Mouse (Mus musculus) adrenal gland, postnatal 36 days (tissue): ENCODE measurements around the gene Errfi1. TPM values are rescaled to one million over a fixed set of nuclear protein-coding genes. Genes with fewer than 3 reads are reported as not detected.
"Not testable (repeated sequence)": the region's sequence is repeated elsewhere in the genome, so short reads cannot be mapped to it uniquely, and the experiment has no call there.

Experiments
- DNase-seq, 2 experiments: peaks; one replicate each; pipeline ENCODE4 v3.0.0; 2021; ENCODE audit warnings: mixed read lengths in 1 of 2
- total RNA-seq, 2 experiments: library from RNA; stranded (reverse); gene quantifications; 2 replicates each; pipeline ENCODE4 v1.2.3; 2021

Errfi1 gene
- total RNA-seq, 2 experiments from 2014 or later, result 42.6 to 82.9 TPM

DNA sequence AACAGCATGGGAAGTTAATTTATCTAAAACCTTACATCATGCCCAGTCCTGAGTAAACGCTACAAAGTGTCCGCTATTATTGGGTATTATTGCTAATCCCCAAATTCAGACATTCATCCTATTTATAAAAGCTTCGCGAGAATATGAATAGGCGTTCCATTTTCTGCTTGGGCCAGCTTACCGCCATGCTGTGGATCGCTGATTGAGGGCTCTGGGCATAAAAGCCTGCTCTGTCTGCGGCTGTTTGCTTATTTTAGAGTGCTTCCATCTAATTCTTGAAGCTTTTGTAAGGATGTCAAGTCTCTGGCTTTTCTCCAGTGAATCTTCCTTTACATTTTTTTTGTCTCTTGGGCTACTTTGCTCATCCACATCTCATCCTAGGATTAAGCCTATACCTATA is 7.4 kb upstream of the Errfi1 start:
- no peak for DNase-seq

DNA sequence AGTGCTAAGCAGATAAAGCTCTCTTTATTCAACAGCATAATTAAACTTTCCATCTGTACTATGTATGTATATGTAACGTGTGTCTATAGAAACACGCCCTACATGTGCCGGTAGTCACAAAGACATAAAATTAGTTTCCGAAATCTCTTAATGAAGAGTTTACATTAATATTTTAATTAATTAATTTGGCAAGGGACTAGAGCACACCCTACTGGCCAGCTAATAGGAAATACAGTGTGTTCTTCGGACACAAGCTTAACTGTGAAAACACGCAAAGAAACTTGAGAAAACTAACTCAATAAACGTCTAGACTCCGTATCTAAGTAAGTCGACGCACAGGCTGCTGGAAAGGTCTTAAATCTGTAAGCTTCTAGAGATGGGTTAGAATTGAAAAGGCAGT is 3.8 kb upstream of the Errfi1 start:
- no peak for DNase-seq

GRCm38 (mm10) chr4:150850893-150851292 is 2.8 kb upstream of the Errfi1 start:
- DNase-seq, result no peak

DNA sequence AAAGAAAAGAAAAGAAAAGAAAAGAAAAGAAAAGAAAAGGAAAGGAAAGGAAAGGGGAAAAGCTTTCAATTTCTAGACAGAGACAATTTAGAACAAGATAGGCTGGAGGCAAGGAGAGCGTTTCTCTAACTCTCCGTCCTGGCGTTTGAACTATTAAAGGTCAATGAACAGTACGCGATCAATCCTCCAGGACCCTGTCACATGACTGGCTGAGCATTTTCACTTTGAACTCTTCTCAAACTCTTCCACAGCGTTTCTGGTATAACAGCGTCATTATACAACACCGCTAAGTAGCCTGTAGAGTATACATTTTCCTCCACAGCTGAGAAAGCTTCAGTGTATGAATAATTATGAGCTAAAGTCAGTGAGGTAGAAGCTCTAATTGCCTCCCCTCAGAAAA is 1.7 kb upstream of the Errfi1 start:
- DNase-seq, result no peak

- no peak for DNase-seq
Measured at GRCm38 (mm10) chr4:150852479-150852878, 1.2 kb upstream of the Errfi1 start.

DNA sequence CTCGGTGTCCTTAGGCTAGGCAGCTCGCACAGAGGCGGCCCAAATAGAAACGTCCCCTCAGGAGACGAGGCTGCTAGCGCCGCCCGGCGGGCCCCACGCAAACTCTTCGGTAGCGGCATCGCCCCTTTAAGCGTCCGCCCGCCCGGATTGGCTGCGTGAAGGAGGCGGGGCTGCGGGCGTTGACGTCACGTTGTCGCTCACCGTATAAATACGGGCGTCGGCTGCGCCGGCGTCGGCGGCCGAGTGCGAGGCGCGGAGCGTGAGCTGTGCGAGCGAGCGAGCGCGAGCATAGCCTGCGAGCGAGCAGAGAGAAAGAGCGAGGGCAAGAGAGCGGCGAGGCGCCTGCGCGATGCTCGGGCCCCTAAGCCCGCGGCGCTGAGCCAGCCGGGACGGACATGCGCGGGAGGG is 1.1 kb downstream of the Errfi1 start:
- peak; percentile 96 for DNase-seq

DNA sequence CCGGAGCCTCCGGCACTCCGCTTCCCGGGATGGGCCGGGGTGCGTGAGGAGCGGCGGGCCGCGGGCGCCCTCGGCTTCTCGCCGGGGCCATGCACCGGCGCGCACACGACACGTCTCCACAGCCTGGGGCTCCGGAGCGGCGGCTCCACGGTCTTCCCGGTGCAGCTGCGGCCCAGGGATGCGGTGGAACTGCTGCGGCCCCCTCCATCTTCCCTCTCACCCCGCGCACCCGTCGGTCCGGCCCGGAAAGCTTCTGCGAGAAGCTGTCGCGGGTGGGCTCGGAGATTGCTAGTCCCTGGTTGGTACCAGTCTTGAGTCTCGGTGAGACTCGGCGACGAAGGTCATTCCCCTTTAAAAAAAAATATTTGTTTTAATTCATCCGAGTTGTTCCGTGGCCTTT is 1.6 kb downstream of the Errfi1 start:
- peak; percentile 32 to 49 for DNase-seq

DNA sequence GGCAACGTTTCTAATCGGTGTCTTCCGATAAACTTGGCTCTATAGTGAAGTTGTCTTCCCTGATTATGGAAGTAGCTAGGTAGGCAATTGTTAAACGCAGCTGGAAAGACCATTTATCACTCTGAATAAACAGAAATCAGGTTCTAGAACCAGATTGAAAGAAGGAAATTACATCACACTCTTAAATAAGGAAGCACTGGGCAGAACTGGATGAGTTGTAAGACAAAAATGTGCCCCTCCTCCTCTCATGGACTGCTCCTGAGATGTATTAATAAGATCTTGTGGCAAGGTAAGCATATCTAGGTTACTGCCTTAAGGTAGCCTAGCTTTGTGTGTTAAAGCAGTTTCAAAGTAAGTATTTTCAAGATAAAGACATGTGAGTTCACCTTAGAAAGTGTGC is 6.8 kb downstream of the Errfi1 start:
- no peak for DNase-seq

GRCm38 (mm10) chr4:150861161-150861560 is 7.4 kb downstream of the Errfi1 start:
- DNase-seq, result no peak

- no peak for DNase-seq
Measured at GRCm38 (mm10) chr4:150862626-150863375, 9.1 kb downstream of the Errfi1 start.

- no peak for DNase-seq
Measured at GRCm38 (mm10) chr4:150865371-150865770, 11.7 kb downstream of the Errfi1 start.

DNA sequence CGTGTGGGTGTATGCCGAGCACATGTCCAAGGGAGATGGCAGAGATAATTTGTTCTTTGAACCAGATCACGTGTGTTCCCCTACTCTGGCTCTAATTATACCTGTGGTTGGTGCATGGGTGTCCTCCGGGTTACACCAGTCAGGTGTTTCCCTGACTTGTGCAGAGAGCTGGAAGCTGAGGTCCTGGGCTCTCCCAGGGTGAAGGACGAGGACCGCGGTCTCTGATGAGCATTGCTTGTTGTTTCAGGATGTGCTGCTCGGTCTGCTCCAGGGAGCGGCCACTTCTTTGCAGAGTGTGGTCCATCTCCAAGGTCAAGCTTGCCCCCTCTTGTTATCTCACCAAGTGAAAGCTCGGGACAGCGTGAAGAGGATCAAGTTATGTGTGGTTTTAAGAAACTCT is 12.3 kb downstream of the Errfi1 start:
- DNase-seq, result no peak

- no peak for DNase-seq
Measured at GRCm38 (mm10) chr4:150866494-150866893, 12.8 kb downstream of the Errfi1 start.

- DNase-seq, result no peak
Measured at GRCm38 (mm10) chr4:150868161-150868560, 14.4 kb downstream of the Errfi1 start.

GRCm38 (mm10) chr4:150868859-150869258 is 15.1 kb downstream of the Errfi1 start:
- no peak for DNase-seq

- DNase-seq, result peak; percentile 76 to 86
Measured at GRCm38 (mm10) chr4:150869276-150870197, 15.8 kb downstream of the Errfi1 start.

GRCm38 (mm10) chr4:150870963-150871391 is 17.3 kb downstream of the Errfi1 start:
- peak in 1 of 2 experiments; percentile 16 for DNase-seq

DNA sequence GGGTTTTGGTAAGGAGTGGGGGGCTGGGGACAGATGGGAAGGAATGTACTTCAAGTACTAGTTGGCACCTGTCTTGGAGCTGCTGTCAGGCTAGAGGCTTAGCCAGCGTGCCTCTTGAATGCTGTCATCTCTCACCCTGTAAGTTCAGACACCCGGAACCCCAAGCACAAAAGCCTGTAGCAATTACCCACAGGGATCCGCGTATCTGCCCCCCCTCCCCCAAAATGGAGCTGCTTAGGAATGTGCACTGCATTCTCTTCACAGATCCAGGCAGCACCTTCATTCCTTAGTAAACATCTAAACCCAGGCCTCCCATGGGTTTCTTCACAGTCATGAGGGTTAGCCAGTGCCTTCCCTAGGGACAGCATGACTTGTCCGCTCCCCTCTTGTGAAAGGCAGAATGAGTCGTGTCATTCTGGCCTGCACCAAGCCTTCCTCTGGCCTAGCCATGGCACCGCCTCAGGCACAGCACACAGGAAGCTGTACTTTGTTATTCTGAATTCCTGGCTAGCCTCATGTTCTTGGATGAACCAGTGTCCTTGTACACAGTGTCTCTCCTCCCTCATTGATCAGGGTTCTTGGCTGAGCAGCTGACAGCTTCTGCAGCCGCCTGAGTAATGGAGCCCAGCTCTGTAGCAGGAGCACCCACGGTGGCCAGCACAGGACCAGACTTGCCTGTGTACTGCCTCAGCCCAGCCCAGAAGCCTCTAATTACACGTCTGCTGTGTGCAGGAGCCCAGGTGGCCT is 17.8 kb downstream of the Errfi1 start:
- DNase-seq, result peak; percentile 79 to 82

- peak; percentile 59 to 76 for DNase-seq
Measured at GRCm38 (mm10) chr4:150872139-150872651, 18.5 kb downstream of the Errfi1 start.

- DNase-seq, result no peak
Measured at GRCm38 (mm10) chr4:150872681-150873080, 19.0 kb downstream of the Errfi1 start.

GRCm38 (mm10) chr4:150874416-150874815 is 20.7 kb downstream of the Errfi1 start:
- DNase-seq, result not testable (repeated sequence)

DNA sequence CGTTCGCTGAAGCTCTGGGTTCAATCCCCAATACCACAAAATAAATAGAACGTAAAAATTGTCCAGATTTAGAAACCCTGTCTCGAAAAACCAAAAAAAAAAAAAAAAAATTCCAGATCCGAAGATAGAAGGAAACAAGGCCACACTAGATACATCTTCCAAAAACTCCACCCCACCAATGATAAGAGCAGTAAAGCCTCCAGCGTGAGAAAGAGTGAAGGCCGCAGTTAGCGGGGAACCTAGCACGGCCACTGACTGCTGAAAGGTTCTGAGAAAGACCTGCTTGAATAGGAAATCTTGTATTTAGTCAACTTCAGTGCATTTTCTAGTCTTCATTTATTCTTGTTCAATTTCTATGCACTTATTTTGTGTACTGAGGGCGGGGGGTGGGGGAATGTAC is 21.7 kb downstream of the Errfi1 start:
- DNase-seq, result no peak
